Mouse (Mus musculus) cerebellum, postnatal 36 days (tissue): Measurements from ENCODE around the gene Cdh4.

Experiments used
- DNase-seq, 2 experiments: peaks; one replicate each; pipeline ENCODE4 v3.0.0; 2021 to 2022; ENCODE audit warnings: mixed read lengths in 2 of 2

Cdh4 gene

DNA sequence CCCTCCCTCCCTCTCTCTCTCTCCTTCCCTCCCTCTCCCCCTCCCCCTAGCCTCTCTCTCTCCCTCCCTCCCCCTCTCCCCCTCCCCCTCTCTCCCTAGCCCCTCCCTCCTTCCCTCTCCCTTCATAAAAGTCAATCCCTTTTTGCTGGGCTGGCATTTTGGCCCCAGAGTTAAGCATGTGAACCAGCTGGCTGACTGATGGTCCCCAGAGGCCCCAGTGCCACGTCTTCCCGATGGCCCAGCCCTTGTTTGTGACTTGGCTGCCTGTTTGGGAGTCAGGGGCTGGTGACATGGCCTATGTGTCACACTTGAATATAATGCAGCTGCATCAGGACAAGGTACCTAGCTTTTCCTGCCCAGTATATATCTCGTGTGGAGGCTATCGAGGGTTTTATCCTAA, 96.3 kb downstream of the Cdh4 start:
- DNase-seq: no peak

DNA sequence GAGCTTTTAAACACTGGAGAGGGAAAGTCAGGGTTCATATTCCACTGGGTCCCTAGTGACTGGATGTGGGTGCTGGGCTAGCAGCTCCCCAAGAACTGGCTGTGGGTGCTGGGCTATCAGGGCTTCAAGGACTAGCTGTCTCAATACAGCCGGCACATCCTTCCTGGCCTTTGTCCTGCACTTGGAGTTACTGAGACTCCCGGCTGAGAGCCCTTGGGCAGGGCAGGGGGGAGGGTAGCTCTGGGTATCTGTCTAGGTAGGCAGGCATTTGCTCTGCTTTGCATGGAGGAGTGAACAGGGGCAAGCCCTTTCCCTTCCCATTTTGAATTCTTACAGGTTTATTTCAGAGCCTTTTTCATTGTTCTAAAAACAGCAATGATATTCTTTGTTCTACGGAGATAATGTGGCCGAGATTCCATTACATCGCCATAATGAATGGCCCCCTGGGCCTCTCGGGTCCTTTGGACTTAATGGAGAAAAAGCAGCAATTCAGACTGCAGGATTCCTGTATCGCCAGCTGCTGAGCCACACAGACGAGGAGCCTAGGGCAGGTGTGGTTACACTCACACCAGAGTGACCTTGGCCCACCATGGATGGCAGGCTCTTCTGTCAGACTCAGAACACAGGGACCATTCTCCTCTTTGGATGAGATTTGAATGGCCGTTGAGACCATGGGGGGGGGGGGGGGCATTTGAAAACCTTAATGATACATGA, 97.5 kb downstream of the Cdh4 start:
- no peak for DNase-seq

DNA sequence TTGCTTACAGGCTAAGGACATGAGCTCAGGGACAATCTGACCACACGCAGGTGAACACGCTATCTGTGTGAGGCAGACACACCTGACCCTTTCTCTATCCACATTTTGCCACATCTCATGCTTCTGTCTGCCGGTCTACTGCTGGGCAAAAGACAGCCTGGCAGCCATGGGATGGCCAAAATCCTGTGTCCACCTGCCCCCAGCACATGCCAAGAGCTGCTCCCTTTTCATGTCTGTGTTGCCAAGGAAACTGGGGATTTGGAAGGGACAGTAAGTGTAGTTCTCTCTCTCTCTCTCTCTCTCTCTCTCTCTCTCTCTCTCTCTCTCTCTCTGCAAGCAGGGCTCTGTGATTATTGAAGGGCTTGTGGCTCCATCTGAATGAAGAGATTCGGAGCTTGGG, 98.9 kb downstream of the Cdh4 start:
- DNase-seq: peak in 1 of 2 experiments; percentile 29

DNA sequence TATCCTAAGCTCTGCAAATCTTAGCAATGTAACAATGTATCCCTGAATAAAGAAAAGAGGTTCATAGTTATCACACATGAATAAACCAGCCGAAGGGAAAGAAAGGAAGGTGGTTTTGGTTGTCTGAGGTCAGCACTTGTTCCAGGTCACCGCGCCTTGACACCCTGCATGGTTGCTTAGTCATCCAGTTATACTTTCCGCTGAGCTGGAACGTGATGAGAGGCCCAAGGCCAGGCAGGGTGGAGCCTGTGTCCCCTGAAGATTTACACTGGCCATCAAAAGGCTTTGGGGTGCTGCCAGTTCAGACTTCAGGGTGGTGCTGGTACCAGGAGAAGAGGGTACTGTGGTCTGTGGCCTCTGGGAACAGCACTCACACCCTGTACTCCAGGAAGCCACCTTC, 105.4 kb downstream of the Cdh4 start:
- no peak for DNase-seq

DNA sequence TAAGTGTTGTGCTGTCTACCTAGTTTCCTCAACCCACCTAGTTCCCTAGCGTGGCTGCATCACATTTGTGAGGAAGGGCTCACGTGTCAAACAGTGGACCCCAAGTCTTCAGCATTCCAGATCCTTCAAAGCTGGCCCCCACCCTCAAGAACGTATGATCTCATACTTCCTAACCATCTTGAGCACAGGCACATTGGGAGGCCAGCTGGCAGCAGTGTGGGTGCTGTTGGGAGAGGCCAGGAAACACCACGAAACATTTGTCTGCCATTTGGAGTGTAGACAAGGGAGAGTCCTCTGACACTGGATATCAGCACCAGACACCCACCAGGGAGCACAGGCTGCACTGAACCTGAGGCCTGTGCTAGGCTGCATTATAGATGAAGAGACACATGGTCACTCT, 113.7 kb downstream of the Cdh4 start:
- DNase-seq: no peak

DNA sequence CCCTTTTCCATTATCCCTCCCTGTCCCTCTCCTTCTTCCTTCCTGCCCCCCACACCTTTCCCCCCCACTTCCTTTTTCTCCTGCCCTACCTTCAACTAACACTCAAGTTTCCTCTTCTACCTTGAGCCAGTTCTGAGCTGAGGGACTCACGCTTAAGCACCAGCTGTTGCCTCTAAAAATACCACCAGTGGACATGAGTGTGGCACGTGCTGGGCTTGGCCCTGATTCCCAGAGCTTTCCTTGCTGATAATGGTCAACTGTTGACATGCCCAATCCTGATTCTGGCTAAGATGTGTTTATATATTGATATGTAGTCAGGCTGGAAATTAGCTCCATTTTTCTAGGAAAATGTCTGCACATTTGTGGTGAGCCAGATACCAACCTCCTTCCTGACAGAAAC, 120.1 kb downstream of the Cdh4 start:
- no peak for DNase-seq

DNA sequence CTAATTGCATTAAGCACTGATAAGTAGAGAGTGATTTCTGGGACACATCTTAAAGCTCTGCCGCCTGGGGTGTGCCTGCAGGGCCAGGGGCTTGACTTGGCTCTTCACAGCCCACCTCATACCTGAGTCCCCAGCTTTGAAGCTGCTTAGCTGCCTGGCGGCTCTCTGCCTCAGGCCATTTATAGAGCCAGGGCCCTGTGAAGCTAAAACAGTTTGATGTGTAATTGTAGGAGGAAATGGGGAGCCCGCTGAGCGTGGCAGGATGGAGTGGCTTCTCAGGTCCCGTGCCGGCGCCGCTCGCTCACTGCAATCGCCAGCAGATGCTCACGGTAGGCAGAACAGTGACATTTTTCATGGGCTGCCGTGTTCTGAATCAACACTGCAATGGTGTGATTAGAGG, 123.4 kb downstream of the Cdh4 start:
- peak; percentile 12 to 15 for DNase-seq

DNA sequence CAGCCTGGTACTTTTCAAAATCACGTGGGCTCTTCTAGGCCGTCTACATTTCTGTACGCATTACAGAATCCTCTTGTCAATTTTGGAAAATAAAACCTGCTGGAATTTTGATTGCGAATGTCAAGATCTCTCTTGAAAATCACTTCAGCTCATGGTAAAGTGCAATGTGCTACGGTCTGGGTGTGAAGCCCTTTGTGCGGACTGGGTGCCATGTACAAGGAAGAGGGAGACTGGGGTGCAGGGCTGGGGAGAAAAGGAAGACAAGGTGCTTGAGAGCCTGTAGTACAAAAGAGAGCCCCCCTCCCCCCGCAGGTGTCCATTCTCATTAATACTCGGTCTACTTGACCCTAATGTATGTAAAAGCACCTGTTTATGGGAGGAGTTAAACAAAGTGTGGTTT, 125.7 kb downstream of the Cdh4 start:
- DNase-seq: no peak

DNA sequence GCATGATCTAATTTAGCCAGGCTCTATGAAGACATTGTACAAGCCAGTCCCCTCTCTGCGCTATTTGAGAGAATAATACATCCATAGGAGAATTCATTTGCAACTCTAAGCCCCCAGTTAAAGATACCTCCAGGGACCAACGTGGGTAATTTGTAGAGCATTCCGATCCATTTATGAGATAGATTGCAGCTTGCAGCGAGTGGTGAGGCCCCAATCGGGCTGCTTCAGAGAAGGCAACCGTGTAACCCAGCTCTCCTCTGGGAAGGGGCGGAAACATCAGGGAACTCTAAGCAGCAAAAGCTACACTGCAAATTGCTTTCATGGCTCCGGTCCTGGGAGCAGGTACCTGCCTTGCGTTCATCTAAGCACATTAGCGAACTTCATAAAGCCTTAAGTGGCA, 126.9 kb downstream of the Cdh4 start:
- no peak for DNase-seq

DNA sequence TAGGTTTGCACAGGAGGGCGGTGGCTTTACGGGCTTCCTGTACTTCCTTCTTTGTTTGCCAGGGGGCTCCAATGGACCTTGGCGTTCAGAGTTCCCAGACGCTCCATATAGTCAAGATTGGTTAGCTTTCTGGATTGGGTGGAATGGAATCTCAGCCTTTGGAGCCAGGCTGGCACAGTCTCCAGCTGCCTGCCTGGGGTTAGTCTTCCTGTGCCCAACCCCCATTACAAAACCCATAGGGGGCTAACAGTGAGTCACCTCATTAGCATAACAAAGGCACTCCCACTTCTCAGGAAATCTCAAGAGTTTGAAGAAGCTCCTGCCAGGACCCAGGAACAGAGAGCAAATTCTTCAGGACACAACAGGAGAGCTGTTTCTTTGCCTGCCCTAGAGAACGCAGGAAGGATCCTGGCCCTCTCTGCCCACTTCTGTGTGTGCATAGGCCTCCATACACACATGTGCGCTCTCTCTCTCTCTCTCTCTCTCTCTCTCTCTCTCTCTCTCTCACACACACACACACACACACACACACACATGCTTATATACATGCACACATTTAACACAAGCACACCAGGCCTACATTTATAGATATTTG, 129.0 kb downstream of the Cdh4 start:
- DNase-seq: no peak

DNA sequence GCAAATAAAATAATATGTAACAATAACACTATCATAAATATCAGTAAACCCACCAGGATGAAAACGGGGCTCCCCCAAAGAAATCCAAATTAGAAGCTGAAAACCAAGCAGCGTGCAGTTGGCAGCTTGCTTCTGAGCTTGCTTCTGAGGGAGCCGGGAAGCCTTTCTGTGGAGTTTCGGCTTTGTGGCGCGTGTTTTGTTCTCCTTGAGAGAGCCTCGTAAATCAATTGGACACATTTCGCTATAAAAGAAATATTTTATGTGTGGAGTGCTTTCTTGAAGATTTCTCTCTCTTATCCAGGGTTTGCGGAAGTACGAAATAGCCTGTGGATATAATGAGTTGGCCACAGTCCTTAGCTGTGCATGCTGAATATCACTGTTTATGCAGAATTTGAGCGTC, 131.1 kb downstream of the Cdh4 start:
- no peak for DNase-seq

DNA sequence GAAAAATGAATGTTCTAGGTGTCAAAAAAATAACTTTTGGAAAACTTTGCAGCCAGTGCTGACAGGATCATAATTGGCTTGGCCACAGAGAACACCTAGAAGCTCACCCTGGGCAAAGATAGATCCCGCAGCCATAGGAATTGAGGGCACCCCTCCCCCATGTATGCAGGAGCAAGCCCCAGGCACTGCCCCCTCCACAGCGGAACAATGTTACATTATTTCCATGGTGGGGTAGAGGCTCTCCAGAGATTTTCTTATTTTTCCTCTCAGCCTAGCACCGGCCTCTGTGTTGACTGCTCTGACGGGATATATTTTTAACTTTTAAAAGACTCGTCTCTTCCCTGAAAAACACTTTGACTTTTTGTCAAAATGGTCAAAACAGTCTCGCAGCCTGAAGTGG, 131.6 kb downstream of the Cdh4 start:
- DNase-seq: no peak

DNA sequence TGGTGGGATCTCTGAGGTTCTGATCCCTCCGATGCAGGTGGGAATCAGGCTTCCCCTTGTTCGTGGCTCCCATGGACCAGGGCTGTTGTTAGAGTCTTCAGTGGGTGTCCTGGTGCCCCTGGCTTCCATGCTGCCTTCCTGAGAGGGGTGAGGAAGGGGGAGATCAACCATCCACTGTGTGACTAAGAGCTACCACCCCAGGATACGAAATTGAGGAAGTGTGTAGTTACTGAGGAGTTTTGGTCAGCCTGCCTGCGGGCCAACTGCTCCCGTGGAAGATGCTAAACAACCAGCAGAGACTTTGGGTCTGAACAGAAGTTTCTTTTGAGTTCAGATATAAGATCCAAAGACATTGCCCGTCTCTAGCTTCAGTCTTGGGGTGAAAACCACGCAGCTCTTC, 133.4 kb downstream of the Cdh4 start:
- DNase-seq: no peak

DNA sequence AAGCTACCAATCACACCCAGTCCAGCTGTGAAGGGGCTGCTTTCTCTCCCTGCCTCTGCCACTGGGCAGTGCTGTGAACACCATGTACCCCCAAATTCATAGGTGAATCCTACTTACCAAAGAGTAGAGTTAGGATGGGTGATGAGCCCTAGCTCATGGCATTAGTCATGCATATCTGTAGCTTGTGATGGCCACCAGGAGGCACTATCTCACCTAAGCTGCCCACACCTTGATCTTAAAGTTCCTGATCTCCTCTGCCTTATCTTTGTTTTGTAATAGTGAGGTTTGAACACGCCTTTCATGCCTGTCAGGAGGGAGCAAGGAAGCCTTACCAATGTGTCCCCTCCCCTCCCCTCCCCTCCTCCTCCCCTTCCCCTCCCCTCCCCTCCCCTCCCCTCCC, 134.0 kb downstream of the Cdh4 start:
- peak; percentile 16 to 20 for DNase-seq

DNA sequence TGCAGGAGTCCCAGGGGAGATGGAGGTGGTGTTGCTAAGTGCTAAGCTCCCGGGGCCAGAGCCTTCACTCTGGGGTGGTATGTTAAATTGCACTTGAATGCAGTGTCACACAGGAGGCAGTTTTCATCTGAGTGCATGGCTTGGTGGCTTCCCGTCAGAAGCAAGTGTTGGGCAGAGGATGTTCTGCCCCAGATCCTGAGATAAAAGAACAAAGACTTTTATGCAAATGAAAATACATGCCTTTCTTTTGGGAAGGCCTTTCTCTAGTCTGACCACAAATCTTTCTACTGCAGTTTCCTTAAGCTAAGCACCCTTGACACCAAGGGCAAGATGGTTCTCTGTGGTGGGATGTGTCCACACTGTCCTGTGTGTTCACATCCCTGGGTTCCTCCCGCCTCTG, 136.1 kb downstream of the Cdh4 start:
- no peak for DNase-seq

DNA sequence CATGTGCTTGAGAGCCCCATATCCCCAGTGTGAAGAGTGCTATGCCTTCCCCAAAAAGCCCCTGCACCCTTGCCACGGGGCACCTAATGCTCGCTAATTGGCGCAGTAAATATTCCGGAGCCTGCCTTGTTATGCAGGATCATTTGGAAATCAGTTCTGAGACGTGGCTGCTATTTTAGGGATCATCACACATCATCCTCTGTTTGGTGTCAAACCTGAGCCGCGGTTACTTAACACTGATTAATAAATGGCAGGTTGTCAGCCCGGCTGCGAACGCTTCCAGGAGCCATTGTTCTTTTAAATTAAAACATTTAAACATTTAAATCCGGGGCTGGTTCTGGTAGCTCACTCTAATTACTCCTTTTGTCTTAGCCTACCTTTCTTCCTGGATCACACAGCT, 136.6 kb downstream of the Cdh4 start:
- no peak for DNase-seq

DNA sequence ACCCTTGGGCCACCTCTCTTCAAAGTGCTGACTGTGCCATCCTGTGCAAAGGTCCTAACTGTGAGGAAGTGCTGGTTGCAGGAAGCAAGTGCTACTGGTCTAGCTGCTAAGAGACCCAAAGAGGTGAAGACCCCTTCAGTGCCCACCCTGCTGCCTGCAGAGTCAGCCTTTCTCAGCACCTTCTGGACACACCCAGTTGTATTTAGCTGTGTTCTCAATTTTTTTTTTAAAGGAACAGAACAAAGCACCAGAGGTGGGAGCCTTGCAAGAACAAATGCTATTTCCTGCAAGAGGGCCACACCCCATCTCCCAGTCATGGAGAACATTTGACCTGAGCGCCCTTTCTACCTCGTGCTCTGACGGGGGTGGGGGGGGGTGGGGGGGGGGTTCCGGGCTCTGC, 138.2 kb downstream of the Cdh4 start:
- no peak for DNase-seq

DNA sequence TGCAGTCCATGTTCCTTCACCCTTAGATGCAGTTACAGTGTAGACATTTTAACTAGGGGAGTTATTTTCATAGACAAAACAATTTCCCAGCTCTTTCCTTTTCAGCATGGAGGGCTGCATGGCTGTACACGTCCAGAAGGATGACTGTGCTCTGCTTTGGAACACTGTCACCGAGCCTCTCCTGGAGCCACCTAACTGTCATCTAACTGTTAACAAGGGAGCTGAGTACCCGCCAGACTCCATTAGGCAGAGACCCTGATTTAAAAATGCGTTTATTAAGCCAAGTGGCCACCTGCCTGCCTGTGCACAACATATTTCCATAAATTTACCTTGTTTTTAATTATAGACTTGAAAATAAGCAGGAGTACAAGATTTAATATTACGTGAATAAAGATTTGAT, 138.8 kb downstream of the Cdh4 start:
- DNase-seq: no peak

DNA sequence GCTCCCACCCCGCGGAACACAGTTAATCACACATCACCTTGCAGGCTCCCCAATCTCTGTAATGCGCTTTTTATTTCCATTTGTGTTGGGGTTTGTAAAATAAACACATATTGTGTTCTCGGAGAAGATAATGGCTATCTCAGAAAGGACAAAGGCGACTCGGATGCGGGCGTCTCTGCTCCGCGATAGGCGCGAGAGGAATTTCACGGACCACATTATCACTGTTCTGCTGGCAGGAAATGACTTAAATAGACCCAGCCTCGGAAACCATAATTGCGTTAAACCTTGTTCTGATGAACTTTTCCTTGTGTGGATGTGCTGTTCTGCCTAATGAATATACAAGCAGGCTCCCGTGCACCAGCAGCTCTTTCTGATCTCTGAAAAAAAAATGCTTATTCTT, 140.7 kb downstream of the Cdh4 start:
- DNase-seq: no peak

DNA sequence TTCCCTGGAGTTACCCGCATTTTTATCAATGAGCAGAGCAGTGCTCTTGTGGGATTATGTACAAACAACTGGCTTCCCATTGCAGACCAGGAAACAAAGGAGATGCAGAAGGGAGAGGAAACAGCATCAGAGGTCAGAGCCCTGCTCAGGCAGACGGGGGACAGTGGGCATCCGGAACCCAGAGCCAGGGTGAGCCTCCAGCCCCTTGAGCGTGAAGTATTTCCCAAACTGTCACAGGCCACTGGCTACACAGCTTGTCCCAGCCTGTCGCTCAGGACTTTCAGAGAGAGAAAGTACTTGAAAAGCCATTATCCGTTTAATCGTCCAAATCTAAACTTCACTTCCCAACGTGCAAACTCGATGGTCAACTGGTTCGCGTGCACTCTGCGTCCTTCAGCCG, 142.4 kb downstream of the Cdh4 start:
- DNase-seq: no peak

DNA sequence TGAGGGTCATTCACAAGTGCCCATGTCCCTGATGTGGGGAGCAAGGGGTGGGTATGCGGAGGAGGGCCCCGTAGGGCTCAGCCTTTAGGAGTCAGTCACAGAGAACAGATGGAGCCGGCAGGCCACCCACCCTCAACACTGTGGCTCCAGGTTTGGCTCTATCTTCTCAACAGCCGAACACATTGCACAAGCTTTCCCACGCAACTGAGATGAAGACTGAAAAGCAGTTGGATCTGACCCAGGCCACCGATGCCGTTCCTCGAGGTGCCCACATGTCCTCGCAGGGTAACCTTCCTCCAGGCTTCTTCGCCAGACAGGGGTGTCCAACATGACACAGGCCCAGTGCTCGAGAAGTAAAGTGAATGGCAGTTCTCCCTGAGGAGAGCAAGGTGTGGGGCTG, 144.2 kb downstream of the Cdh4 start:
- DNase-seq: no peak

DNA sequence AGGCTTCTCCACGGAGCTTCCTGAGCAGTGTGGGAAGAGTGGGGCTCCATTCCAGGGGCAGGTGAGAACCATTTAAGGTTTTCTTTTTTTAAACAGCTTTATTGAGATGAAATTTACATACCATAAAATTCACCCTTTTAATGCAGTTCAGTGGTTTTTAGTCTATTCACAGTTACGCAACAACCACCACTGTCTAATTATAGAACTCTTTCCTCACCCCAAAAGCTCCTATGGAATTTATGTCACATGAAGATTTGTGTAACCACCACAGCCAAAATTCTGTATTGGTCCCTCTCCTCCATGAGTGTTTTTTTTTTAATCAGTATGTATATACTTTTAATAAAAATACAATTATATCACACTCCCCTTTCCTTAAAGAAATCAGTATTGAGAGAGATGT, 144.8 kb downstream of the Cdh4 start:
- DNase-seq: no peak

DNA sequence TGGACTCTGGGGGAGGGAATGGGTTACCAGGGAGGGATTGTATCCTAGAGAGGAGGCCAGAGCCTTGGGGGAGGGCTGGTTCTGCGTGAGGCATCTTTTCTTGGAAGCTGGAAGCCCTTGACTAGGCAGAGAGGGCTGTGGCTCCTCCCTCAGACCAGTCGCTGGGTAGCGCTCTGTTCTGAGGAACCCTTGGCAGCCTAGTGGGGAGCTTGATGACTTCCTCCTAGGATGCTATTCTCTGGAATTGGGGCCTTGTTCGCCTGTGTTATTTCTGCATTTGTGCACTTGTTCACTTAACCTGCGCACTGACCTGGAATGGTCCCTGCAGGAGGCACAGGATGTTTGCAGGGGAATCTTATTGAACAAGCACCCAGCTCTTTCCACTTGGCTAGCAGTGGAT, 149.4 kb downstream of the Cdh4 start:
- DNase-seq: peak; percentile 10 to 33

DNA sequence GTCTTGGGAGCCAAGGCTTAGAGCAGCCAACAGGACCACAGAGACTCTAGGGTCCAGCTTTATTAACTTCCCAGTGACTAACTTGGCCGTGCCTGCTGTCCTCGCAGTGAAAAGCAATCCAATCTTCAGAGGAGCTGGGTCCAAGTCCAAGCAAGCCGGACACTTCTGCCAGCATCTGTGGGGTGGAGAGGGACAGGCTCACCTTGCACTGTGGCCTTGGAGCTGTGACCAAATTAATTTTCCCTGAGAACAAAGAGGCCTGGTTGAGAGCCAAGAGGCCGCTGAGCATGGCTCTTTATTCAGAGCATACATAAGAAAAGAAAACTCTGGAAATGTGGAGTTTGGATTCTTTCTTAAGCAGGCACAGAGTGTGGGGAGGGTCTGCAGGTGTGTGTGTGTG, 152.8 kb downstream of the Cdh4 start:
- no peak for DNase-seq

DNA sequence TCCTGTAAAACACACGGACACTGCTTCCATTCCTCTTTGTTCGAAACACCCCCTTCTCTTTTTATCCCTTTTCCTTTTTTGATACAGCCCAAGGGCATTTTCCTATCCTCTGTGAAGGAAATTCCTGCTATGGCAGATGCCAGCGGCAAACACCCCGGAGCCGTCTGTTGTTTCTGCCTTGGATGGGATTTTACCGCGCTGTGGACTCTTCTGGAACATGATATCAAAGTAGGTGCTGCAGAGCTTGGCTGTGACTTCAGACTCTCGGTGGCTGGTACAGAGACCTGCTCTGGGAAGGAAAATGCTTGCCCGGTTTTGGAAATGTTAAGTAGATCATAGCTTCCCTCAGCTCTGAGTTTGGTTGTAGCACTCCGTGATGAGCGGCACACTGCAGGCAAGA, 156.7 kb downstream of the Cdh4 start:
- DNase-seq: no peak
